Mouse (Mus musculus): ENCODE data around the gene Suv39h1.
A peak's percentile ranks its signal among the peaks of the same experiment; 100 is the strongest.

Gene Suv39h1

DNA sequence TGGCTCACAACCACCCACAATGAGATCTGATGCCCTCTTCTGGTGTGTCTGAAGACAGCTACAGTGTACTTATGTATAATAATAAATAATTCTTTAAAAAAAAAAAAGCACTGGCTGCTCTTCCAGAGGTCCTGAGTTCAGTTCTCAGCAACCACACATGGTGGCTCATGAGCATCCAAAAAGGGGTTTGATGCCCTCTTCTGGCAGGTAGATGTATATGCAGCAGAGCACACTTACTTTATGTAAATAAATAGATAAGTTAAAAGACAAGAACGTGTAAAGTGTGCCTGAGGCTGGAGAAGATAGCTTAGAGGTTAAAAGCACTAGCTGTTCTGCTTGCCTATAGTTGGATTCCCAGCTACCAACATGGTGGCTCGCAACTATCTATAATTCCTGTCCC is 49.8 kb downstream of the Suv39h1 start:
- no peak for DNase-seq

DNA sequence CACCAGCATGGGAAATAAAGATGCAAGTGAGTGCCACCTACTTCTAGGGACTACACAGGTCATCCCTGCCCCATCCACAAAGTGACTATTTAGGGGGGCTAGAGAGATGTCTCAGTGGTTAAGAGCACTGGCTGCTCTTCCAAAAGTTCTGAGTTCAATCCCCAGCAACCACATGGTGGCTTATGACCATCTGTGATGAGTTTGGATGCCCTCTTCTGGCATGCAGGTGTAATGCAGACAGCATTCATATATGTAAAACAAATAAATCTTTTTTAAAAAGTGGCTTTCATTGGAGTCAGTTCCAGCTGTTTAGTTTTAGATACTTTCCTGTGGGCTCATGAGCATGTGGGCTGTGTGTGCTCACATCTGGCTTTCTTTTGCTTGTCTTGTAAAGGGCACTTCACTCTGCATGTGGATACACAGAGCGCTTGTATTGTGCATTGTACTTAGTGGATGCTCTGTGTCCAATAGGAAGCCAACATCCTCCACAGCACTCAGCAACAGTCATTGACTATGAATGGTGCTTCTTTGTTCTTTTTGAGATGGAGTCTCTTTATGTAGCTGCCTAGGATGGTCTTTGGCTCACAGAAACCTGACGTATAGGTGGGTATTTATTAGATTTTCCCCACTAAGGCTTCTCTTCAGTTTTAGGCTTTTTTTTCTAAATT is 54.3 kb downstream of the Suv39h1 start:
- peak in 1 of 2 experiments; percentile 15 for DNase-seq

- no peak for DNase-seq
These were observed 56.3 kb downstream of the Suv39h1 start, which contains the start of gene Glod5 for GRCm38 (mm10) chrX:8018286-8018685. Gene Glod5 (minus strand): TSS chrX:8018492.

- peak; percentile 52 to 56 for DNase-seq
These were observed 57.4 kb downstream of the Suv39h1 start for GRCm38 (mm10) chrX:8017142-8017541.

DNA sequence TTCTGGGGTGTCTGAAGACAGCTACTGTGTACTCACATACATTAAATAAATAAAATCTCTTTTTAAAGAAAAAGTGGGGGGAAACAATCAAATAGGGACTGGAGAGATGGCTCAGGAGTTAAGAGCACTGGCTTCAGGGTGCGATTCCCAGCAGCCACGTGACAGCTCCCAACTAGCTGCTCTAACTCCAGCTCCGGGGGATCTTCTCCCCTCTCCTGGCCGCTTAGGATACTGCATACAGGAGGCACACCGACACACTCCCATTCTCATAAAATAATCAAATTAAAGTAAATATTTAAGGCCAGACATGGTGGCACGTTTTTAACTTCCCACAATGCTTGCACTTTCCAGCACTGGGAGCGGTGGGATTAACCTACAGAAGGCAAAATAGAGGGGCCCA is 58.9 kb downstream of the Suv39h1 start:
- peak in 1 of 2 experiments; percentile 23 for DNase-seq

GRCm38 (mm10) chrX:8013569-8014314 is 60.8 kb downstream of the Suv39h1 start:
- DNase-seq, result no peak

DNA sequence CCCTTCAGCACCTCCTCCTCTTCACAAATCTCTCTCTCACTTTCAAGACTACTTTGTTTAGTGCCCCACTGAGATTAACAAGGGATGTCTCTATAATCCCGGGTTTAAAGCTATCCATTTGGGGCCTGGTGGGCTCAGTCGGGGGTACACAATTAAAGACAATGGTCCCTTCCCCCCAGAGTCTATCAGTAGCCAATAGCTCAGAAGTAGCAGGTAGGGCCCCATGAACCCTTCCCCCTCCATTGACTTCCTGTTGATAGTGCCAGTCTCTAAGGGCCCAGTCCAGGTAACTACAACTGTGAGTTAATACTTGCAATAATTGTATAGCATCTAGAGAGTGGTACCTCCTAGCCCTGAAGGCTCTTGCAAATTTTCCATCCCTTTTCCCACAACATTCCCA is 61.4 kb downstream of the Suv39h1 start:
- no peak for DNase-seq
